Mouse (Mus musculus) brain, embryonic 14.5 days (tissue): ENCODE results near the gene Isyna1.

ENCODE experiments used
- CTCF ChIP-seq: fragments of 200-500 bp; IDR thresholded peaks from 2 replicates; pipeline ENCODE4 v1.5.1; 2012; ENCODE audit warnings: inconsistent platforms, mild to moderate bottlenecking, moderate library complexity, borderline replicate concordance; ENCODE audit not compliant: insufficient read depth, insufficient read length; ENCODE audit errors: extremely low read depth
- POLR2A ChIP-seq: fragments of 200-500 bp; IDR thresholded peaks from 2 replicates; pipeline ENCODE4 v1.6.1; 2012; ENCODE audit warnings: mild to moderate bottlenecking, inconsistent platforms, borderline replicate concordance; ENCODE audit not compliant: poor library complexity, insufficient read depth, insufficient read length, severe bottlenecking; ENCODE audit errors: extremely low read depth

DNA sequence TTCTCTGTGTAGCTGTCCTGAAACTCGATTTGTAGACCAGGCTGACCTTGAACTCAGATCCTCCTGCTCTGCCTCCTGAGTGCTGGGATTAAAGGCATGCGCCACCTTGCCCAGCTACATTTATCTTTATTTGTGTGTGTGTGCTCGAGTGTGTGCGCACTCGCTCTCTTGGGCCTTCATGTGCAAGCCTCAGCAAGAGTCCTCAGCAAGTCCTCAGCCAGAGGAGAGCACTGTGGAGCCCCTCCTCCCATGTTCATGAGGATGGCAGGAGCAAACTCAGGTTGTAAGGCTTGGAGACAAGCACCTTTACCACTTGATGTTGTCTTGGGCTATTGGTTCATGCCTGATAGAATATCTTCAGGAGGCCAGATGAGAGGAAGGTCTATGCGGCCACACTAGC lies 46.4 kb upstream of the Isyna1 start:
- no peak for TF ChIP-seq POLR2A
- no peak for TF ChIP-seq CTCF
